Mouse (Mus musculus): ENCODE results near the gene Ildr2.

The Ildr2 gene

GRCm38 (mm10) chr1:166278786-166279185 is 24.8 kb downstream of the Ildr2 start:
- no peaks in the 10 kb centered on the region for H3K27me3 ChIP-seq (ENCODE audit: control insufficient read depth, insufficient read depth, low read length, poor library complexity, severe bottlenecking)
- DNase-seq (ENCODE audit: low read depth, low spot score), result no peak
- no peaks in the 10 kb centered on the region for H3K36me3 ChIP-seq (ENCODE audit: control insufficient read depth, insufficient read depth, low read length, poor library complexity, severe bottlenecking)

DNA sequence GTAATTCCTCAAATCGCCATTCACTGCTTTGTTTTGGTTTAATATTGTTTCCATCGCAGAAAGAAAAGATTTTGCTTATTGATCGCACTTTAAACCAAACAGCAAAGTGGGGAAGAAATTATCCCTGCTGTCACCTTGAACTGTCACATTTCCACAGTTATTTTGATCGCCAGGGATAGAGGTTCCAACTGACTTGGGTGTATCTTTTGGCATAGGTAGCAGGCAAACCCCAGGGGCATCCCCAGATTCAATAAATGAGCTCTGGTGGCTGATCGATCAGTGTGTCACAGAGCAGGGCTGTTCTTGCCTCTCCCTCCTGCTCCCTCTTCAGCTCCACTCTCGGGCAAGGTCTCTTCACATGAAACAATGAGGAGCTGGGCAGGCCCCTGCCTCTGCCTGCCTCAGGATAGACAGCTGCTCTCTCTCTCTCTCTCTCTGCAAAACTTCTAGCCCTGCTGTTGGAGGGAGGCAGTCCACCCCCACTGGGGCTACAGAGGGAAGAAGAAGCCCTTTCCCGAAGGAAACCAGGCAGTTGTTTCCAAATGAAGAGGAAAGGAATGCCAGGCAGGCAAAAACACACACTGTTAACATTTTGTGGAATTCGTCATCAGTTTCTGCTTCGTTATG is 25.8 kb downstream of the Ildr2 start:
- no peak for DNase-seq (ENCODE audit: low read depth, low spot score)
- H3K27me3 ChIP-seq (ENCODE audit: control insufficient read depth, insufficient read depth, low read length, poor library complexity, severe bottlenecking), result no peaks in the 10 kb centered on the region
- no peaks in the 10 kb centered on the region for H3K36me3 ChIP-seq (ENCODE audit: control insufficient read depth, insufficient read depth, low read length, poor library complexity, severe bottlenecking)

- Histone ChIP-seq H3K27me3 (ENCODE audit: control insufficient read depth, insufficient read depth, low read length, poor library complexity, severe bottlenecking) (no peaks in the 10 kb centered on the region), H3K36me3 (ENCODE audit: control insufficient read depth, insufficient read depth, low read length, poor library complexity, severe bottlenecking) (no peaks in the 10 kb centered on the region)
- DNase-seq (ENCODE audit: low read depth, low spot score), result no peak
These were observed 26.6 kb downstream of the Ildr2 start for GRCm38 (mm10) chr1:166280566-166280965.

DNA sequence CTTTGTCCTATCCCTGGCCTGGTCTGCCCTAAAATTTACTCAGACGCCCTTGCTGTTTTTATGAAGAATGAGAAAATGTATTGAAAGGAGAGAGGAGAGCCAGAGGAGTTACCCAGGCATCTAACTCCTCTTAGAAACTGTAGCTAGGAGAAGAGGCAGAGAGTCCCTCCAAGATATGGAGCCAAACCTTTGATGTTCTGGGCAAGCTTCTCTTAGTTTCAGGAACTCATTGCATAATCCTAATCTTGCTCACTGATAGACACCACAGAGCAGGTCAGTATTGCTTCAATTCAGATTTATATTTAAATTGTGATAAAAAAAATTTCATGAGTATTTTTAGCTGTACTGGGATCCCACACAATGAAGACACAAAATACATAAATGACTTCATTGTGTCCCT is 27.3 kb downstream of the Ildr2 start:
- Histone ChIP-seq H3K27me3 (ENCODE audit: control insufficient read depth, insufficient read depth, low read length, poor library complexity, severe bottlenecking) (no peaks in the 10 kb centered on the region), H3K36me3 (ENCODE audit: control insufficient read depth, insufficient read depth, low read length, poor library complexity, severe bottlenecking) (no peaks in the 10 kb centered on the region)
- no peak for DNase-seq (ENCODE audit: low read depth, low spot score)

GRCm38 (mm10) chr1:166281836-166282235 is 27.9 kb downstream of the Ildr2 start:
- no peaks in the 10 kb centered on the region for H3K36me3 ChIP-seq (ENCODE audit: control insufficient read depth, insufficient read depth, low read length, poor library complexity, severe bottlenecking)
- no peaks in the 10 kb centered on the region for H3K27me3 ChIP-seq (ENCODE audit: control insufficient read depth, insufficient read depth, low read length, poor library complexity, severe bottlenecking)
- no peak for DNase-seq (ENCODE audit: low read depth, low spot score)

GRCm38 (mm10) chr1:166282597-166283210 is 28.8 kb downstream of the Ildr2 start:
- no peak for DNase-seq (ENCODE audit: low read depth, low spot score)
- no peaks in the 10 kb centered on the region for H3K36me3 ChIP-seq (ENCODE audit: control insufficient read depth, insufficient read depth, low read length, poor library complexity, severe bottlenecking)
- H3K27me3 ChIP-seq (ENCODE audit: control insufficient read depth, insufficient read depth, low read length, poor library complexity, severe bottlenecking), result no peaks in the 10 kb centered on the region

- Histone ChIP-seq H3K27me3 (ENCODE audit: control insufficient read depth, insufficient read depth, low read length, poor library complexity, severe bottlenecking) (no peaks in the 10 kb centered on the region), H3K36me3 (ENCODE audit: control insufficient read depth, insufficient read depth, low read length, poor library complexity, severe bottlenecking) (no peaks in the 10 kb centered on the region)
- DNase-seq (ENCODE audit: low read depth, low spot score), result no peak
These were observed 29.5 kb downstream of the Ildr2 start for GRCm38 (mm10) chr1:166283451-166283850.

- Histone ChIP-seq H3K27me3 (ENCODE audit: control insufficient read depth, insufficient read depth, low read length, poor library complexity, severe bottlenecking) (no peaks in the 10 kb centered on the region), H3K36me3 (ENCODE audit: control insufficient read depth, insufficient read depth, low read length, poor library complexity, severe bottlenecking) (no peaks in the 10 kb centered on the region)
- no peak for DNase-seq (ENCODE audit: low read depth, low spot score)
These were observed 30.5 kb downstream of the Ildr2 start for GRCm38 (mm10) chr1:166284390-166284789.

DNA sequence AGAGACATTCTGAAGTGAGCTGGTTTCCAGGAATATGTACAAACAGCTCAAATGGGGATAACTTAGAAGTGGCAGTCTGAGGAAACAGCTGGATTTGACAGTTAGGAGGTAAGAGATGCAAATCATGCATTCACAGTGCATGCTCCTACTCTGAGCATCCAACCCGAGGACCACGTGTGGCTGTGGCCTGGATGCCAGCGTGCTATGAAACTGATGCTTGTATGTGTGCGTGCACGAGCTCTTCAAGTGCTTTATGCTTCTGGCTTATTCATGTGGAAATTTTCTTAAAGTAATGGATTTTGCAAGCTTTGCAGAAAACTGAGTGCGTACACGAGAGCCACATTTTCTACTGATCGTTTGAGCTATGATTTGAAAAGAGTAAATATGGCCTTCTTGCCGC is 32.3 kb downstream of the Ildr2 start:
- no peak for DNase-seq (ENCODE audit: low read depth, low spot score)
- Histone ChIP-seq H3K27me3 (ENCODE audit: control insufficient read depth, insufficient read depth, low read length, poor library complexity, severe bottlenecking) (no peaks in the 10 kb centered on the region; the same call in 1 of the 2 replicates), H3K36me3 (ENCODE audit: control insufficient read depth, insufficient read depth, low read length, poor library complexity, severe bottlenecking) (no peaks in the 10 kb centered on the region)

- H3K36me3 ChIP-seq (ENCODE audit: control insufficient read depth, insufficient read depth, low read length, poor library complexity, severe bottlenecking), result no peaks in the 10 kb centered on the region
- no peak for DNase-seq (ENCODE audit: low read depth, low spot score)
- no peaks in the 10 kb centered on the region; the same call in 1 of the 2 replicates for H3K27me3 ChIP-seq (ENCODE audit: control insufficient read depth, insufficient read depth, low read length, poor library complexity, severe bottlenecking)
These were observed 36.6 kb downstream of the Ildr2 start for GRCm38 (mm10) chr1:166290562-166290961.

DNA sequence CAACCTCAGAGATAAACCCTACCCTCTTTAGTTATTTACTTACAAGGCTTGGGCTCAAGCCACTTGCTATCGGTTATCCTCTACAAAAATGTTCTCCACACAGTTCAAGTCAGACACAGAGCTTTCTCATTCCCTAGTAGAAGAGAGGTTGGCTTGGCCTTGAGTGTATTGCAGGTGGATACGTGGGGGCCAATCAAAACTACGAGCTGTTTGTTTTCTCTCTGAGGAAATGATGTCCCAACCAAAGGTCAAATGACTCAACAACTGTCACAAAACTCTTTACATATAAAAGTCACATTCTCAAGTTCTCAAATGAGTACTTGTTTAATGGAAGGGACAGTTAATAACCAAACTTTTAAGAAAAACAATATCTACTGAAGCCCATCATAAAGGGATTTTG is 39.1 kb downstream of the Ildr2 start:
- Histone ChIP-seq H3K27me3 (ENCODE audit: control insufficient read depth, insufficient read depth, low read length, poor library complexity, severe bottlenecking) (no peaks in the 10 kb centered on the region; the same call in 1 of the 2 replicates), H3K36me3 (ENCODE audit: control insufficient read depth, insufficient read depth, low read length, poor library complexity, severe bottlenecking) (no peaks in the 10 kb centered on the region)
- no peak for DNase-seq (ENCODE audit: low read depth, low spot score)

GRCm38 (mm10) chr1:166295548-166295947 is 41.6 kb downstream of the Ildr2 start:
- no peaks in the 10 kb centered on the region for H3K36me3 ChIP-seq (ENCODE audit: control insufficient read depth, insufficient read depth, low read length, poor library complexity, severe bottlenecking)
- no peaks in the 10 kb centered on the region; the same call in 1 of the 2 replicates for H3K27me3 ChIP-seq (ENCODE audit: control insufficient read depth, insufficient read depth, low read length, poor library complexity, severe bottlenecking)
- no peak for DNase-seq (ENCODE audit: low read depth, low spot score)

- no peaks in the 10 kb centered on the region; the same call in 1 of the 2 replicates for H3K27me3 ChIP-seq (ENCODE audit: control insufficient read depth, insufficient read depth, low read length, poor library complexity, severe bottlenecking)
- no peak for DNase-seq (ENCODE audit: low read depth, low spot score)
These were observed 42.4 kb downstream of the Ildr2 start for GRCm38 (mm10) chr1:166296371-166296770.

GRCm38 (mm10) chr1:166296971-166297370 is 43.0 kb downstream of the Ildr2 start:
- DNase-seq (ENCODE audit: low read depth, low spot score), result no peak
- H3K36me3 ChIP-seq (ENCODE audit: control insufficient read depth, insufficient read depth, low read length, poor library complexity, severe bottlenecking), result no peaks in the 10 kb centered on the region
- no peaks in the 10 kb centered on the region; the same call in 1 of the 2 replicates for H3K27me3 ChIP-seq (ENCODE audit: control insufficient read depth, insufficient read depth, low read length, poor library complexity, severe bottlenecking)

More at GRCm38 (mm10) chr1:166296371-166296770, 42.4 kb downstream of the Ildr2 start:
- H3K36me3 ChIP-seq (ENCODE audit: control insufficient read depth, insufficient read depth, low read length, poor library complexity, severe bottlenecking), result no peaks in the 10 kb centered on the region

DNA sequence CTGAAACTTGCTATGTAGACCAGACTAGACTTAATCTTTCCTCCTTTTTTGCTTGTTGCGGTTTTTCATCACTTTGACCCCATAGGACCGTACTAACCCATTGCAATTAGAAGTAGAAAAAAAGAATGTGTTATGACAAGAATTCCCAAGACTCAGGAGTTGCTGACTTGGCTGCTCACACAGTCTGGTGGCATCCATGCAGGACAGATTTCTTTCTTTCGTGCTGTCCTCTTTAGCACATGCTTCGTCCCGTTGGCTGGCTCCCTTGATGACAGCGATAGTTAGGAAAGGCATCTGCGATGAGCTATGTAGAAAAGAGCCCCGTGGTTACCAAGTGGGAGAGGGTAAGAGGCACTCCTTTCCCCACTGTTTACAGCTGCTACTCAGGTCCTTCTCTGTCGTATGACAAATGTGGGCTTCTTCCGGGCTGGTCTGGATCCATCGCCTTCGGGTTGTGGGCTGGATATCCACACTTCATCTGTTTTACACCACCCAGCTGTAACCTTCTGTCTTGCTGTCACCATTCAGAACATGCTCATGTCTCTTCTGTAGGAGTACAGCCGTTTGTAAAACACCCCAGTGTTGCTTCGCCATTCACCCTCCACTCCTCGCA is 43.7 kb downstream of the Ildr2 start:
- Histone ChIP-seq H3K36me3 (ENCODE audit: control insufficient read depth, insufficient read depth, low read length, poor library complexity, severe bottlenecking) (no peaks in the 10 kb centered on the region), H3K27me3 (ENCODE audit: control insufficient read depth, insufficient read depth, low read length, poor library complexity, severe bottlenecking) (no peaks in the 10 kb centered on the region; the same call in 1 of the 2 replicates)
- no peak for DNase-seq (ENCODE audit: low read depth, low spot score)

Data from splenic B cell, adult 2 months (primary cell).